In the genomic region with DNA sequence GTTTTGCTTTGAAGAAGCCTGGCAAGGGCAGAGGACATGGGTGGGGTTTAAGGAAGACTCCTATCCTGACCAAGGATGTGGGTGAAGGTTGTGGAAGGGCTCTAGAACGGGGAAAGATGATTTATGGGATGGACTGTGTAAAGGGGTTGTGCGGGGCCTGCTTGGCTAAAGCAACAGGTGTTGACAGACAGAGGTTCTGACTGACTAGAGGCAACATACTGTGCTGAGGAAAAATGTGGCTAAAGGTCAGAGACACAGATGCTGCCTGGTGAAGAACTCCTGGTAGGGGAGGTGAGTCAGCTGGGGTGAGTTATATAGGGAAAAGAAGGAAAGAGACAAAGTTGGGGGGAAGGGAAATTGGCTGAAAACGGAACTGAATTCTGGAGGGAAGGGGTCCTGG, we compare ENCODE assay signal across 17 mouse cellular contexts.
DNase-seq lines count a peak whose midpoint lies in the region.
"Had no signal": no experiment of that assay in that cellular context is flagged by ENCODE, and none has a peak within 500 bp of the region (broad histone marks: within the 10 kb centered on the region; RNA-seq: fewer than 3 reads in every experiment).

No protein-coding gene starts in this region.

- DNase-seq in embryo, embryonic 11 days: peak; percentile 6
- DNase-seq in embryo, embryonic 9.5 days (ENCODE audit: extremely low spot score): no peak
- peak; percentile 87 for DNase-seq in 3T3-L1 (ENCODE audit: low read depth, low spot score)
- DNase-seq in adipocyte (ENCODE audit: low spot score): peak; percentile 60
- DNase-seq in mesoderm, embryonic 11.5 days (ENCODE audit: low read depth, low spot score): peak; percentile 21
- no peak for DNase-seq in heart, adult 9 months (ENCODE audit: low spot score in 2 of 2)
- no peak for DNase-seq in kidney, postnatal 36 days
- DNase-seq: adrenal gland, postnatal 14 days; cerebellum, adult 11-12 months; cerebellum, adult 8-10 months; cerebellum, postnatal 10 days; cerebellum, postnatal 36 days; forebrain, postnatal 0 days; gastrocnemius, postnatal 10 days; gastrocnemius, postnatal 36 days; heart, adult 2 months; kidney, adult 11 months had no signal

Comparison
In these comparisons a context has a peak if more than half of its experiments do, and no peak if none do; other contexts are left out.
1. DNase-seq: peak in embryo, embryonic 11 days (single experiment), 3T3-L1 (single experiment), adipocyte (single experiment) and mesoderm, embryonic 11.5 days (single experiment); none in embryo, embryonic 9.5 days (single experiment), heart, adult 9 months (0 of 2) and kidney, postnatal 36 days (0 of 2).